Comparison of ENCODE assay signal across 20 mouse cellular contexts in genomic region chr4:119098216-119099210, GRCm38 (mm10). TPM values are rescaled to one million over a fixed set of nuclear protein-coding genes. Genes with fewer than 3 reads are reported as not detected.
DNase-seq lines count a peak whose midpoint lies in the region; ATAC-seq and TF ChIP-seq lines count a peak whose summit lies in the region.
"Had no signal": no experiment of that assay in that cellular context is flagged by ENCODE, and none has a peak within 500 bp of the region (broad histone marks: within the 10 kb centered on the region; RNA-seq: fewer than 3 reads in every experiment).

No protein-coding gene starts in this region.

- H3K9ac ChIP-seq in forebrain, embryonic 16.5 days (replicated peaks; ENCODE audit: low read depth, low read length) = no peak overlapping the region
- H3K9ac ChIP-seq: midbrain, embryonic 12.5 days had no signal

- H3K4me1 ChIP-seq in forebrain, embryonic 16.5 days (replicated peaks; ENCODE audit: control insufficient read depth, insufficient read depth, low read length) = no peaks in the 10 kb centered on the region; the same call in 1 of the 2 replicates
- H3K4me1 ChIP-seq: midbrain, embryonic 12.5 days had no signal

- WGBS in forebrain, embryonic 16.5 days = 53% methylated on average over 8 of the region's 8 CpGs

- no peak overlapping the region for H3K4me3 ChIP-seq in layer of hippocampus, adult 2 months
- no peak overlapping the region for H3K4me3 ChIP-seq in forebrain, embryonic 16.5 days (replicated peaks; ENCODE audit: low read length)
- H3K4me3 ChIP-seq: erythroblast, embryonic 14.5 days; limb, embryonic 10.5 days; midbrain, embryonic 12.5 days; myocyte had no signal

- H3K36me3 ChIP-seq in forebrain, embryonic 16.5 days (ENCODE audit: control insufficient read depth, insufficient read depth) = no peaks in the 10 kb centered on the region
- H3K36me3 ChIP-seq: limb, embryonic 10.5 days; midbrain, embryonic 12.5 days had no signal

- H3K4me2 ChIP-seq in forebrain, embryonic 16.5 days (ENCODE audit: low read length) = no peak overlapping the region
- H3K4me2 ChIP-seq: midbrain, embryonic 12.5 days had no signal

- no peaks in the 10 kb centered on the region for H3K27me3 ChIP-seq in forebrain, embryonic 16.5 days (replicated peaks; ENCODE audit: control insufficient read depth, insufficient read depth, low read length)
- H3K27me3 ChIP-seq: midbrain, embryonic 12.5 days had no signal

- DNase-seq in adrenal gland, postnatal 36 days = peak; percentile 35 to 42
- DNase-seq in adrenal gland, postnatal 25 days = no peak
- peak in 1 of 2 experiments; percentile 42 for DNase-seq in layer of hippocampus, adult 2 months (ENCODE audit: low spot score in 2 of 2)
- no peak for DNase-seq in layer of hippocampus, adult 9-10 months (ENCODE audit: low spot score)
- DNase-seq in Muller cell, postnatal 12 days (ENCODE audit: inconsistent ontology term) = peak; percentile 53
- DNase-seq: cerebellum, adult 18-20 months; embryo, embryonic 11 days; heart, postnatal 10 days; kidney, adult 18-20 months; kidney, postnatal 36 days; layer of hippocampus, postnatal 36 days; thymus, postnatal 36 days had no signal

- H3K27ac ChIP-seq in layer of hippocampus, adult 2 months = peak overlapping the region; percentile 37; the same call in 1 of the 2 replicates
- no peak overlapping the region for H3K27ac ChIP-seq in forebrain, embryonic 16.5 days (ENCODE audit: low read length)
- H3K27ac ChIP-seq: hindbrain, postnatal 0 days; limb, embryonic 10.5 days; midbrain, embryonic 12.5 days had no signal

- ATAC-seq in forebrain, embryonic 16.5 days = peak; percentile 63
- no peak for ATAC-seq in erythroblast, adult 5-6 weeks (replicated peaks; ENCODE audit: low FRiP score, poor library complexity, severe bottlenecking)
- no peak for ATAC-seq in monocyte, adult 5-6 weeks (replicated peaks; ENCODE audit: insufficient number of reproducible peaks, low FRiP score, low TSS enrichment, poor library complexity, severe bottlenecking)
- ATAC-seq: hindbrain, postnatal 0 days had no signal

- no peaks in the 10 kb centered on the region for H3K9me3 ChIP-seq in forebrain, embryonic 16.5 days (ENCODE audit: control insufficient read depth, low read length)
- H3K9me3 ChIP-seq: limb, embryonic 10.5 days; midbrain, embryonic 12.5 days had no signal

- no peak for TF ChIP-seq CTCF in layer of hippocampus, adult 2 months (conservative IDR thresholded peaks at IDR 0.05)

RNA-seq across cellular contexts. Expression of gene Slc2a1, which starts 10.0 kb away (rescaled TPM):
- 10 to 100 TPM; 19.8 to 20.2 TPM for total RNA-seq in adrenal gland, postnatal 36 days (2021)
- 19.7 and 21.6 TPM in 2 replicates for total RNA-seq in adrenal gland, postnatal 25 days (2021)
- 10 to 100 TPM; 94.5 to 96.4 TPM for total RNA-seq in layer of hippocampus, adult 2 months (2021)
- polyA plus RNA-seq in forebrain, embryonic 16.5 days (2015; fragmentation: Nextera tagmentation; extraction: Ambion mirVana) = 88.3 and 103 TPM in 2 replicates
- total RNA-seq in erythroblast, adult 5-6 weeks (2015; ENCODE audit: low replicate concordance) = 0.38 and 2.7 TPM in 2 replicates
- 1.1 and 1.4 TPM in 2 replicates for total RNA-seq in erythroblast, adult 5-6 weeks (2017; ENCODE audit: low replicate concordance)
- 25.2 to 35.8 TPM (median 30.1 TPM) in 3 replicates for total RNA-seq in monocyte, adult 5-6 weeks (2017)

Comparison
In these comparisons a context has a peak if more than half of its experiments do, and no peak if none do; other contexts are left out.
1. DNase-seq: peak in adrenal gland, postnatal 36 days (2 of 2) and Muller cell, postnatal 12 days (single experiment); none in adrenal gland, postnatal 25 days (single experiment) and layer of hippocampus, adult 9-10 months (single experiment).